Mouse (Mus musculus): Measurements from ENCODE around the gene Dusp18. TPM values are rescaled to one million over a fixed set of nuclear protein-coding genes. Genes with fewer than 3 reads are reported as not detected.
A peak's percentile ranks its signal among the peaks of the same experiment; 100 is the strongest.

The Dusp18 gene
- total RNA-seq, 2 experiments from 2014 or later, result 24.6 to 26.0 TPM

- Histone ChIP-seq H3K27ac (0 out of 2 replicates have a peak overlapping the region, but pooled peaks have one; percentile 19), H3K4me3 (peak overlapping the region; percentile 72)
- no peak for DNase-seq (ENCODE audit: low spot score in 2 of 2)
- no peak for TF ChIP-seq CTCF (conservative IDR thresholded peaks at IDR 0.05)
Measured at GRCm38 (mm10) chr11:3860361-3860760, 34.7 kb upstream of the Dusp18 start.

DNA sequence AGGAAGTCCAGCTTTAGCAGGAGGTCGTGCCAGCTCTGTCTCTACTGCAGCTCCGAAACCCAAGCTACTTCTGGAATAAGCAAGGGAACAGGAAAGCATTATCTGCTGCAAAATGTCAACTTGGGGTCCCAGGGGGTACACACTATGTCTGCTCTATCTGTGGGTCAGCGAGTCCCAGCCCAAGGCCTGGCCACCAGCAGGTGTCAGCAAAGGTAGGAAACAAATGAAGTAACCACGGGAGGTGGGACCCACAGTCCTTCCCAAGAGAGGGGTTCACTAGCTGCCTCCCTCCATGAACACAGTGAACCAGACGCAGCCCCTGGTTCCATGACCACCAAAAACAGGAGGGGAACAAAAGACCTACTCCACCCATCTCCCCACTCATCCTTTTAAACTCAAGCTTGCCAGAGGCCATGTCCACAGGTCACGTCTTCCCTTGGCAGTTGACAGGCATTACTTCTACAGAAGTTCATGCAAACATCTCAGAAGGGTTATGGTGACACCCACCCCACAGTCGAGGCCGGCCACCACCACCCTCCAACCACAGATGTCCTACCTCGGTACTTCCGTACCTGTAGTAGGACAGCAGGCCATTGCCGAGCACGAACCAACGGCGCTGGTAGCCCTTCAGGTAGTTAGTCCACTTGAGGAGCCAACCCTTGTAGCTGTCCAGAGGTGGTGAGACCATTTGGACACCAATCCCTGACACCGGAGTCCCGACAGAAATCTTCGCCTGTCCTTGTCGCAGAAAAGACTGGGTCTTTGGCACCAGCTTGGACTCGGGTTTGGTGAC, 32.2 kb upstream of the Dusp18 start:
- peak; percentile 34 for TF ChIP-seq CTCF (conservative IDR thresholded peaks at IDR 0.05)
- no peak for DNase-seq (ENCODE audit: low spot score in 2 of 2)
- peak overlapping the region; percentile 91 for H3K27ac ChIP-seq
- H3K4me3 ChIP-seq, result peak overlapping the region; percentile 72

- peak; percentile 80 to 84 for DNase-seq (ENCODE audit: low spot score in 2 of 2)
- Histone ChIP-seq H3K4me3 (peak within 1 kb of the TSS; percentile 72), H3K27ac (peak within 1 kb of the TSS; percentile 91)
- peak; percentile 68 for TF ChIP-seq CTCF (conservative IDR thresholded peaks at IDR 0.05)
Measured at GRCm38 (mm10) chr11:3863454-3864112, 31.5 kb upstream of the Dusp18 start, which contains the start of gene Osbp2. TSS of gene Osbp2 (minus strand) at chr11:3863903.

GRCm38 (mm10) chr11:3864343-3864742, 30.7 kb upstream of the Dusp18 start:
- DNase-seq (ENCODE audit: low spot score in 2 of 2), result no peak
- H3K27ac ChIP-seq, result peak overlapping the region; percentile 80; the same call in 1 of the 2 replicates
- TF ChIP-seq CTCF (conservative IDR thresholded peaks at IDR 0.05), result no peak
- H3K4me3 ChIP-seq, result peak overlapping the region; percentile 72

DNA sequence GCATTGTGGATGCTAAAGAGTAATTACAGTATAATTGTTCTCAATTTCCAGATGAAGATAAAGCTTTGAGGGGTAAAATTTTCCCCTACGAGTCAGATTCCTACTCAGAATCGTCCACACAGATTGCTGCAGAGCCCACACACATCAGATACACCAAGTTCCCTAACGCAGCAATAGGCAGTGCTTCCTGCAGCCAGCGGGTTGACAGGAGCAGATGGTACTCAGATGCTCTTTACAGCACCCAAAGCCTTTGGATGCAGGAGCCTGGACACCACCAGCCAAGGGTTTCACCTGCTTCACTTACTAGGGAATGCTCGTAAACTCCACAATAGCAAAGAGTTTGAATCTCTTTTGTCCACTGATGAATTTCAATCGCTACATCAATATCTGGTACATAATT, 18.6 kb upstream of the Dusp18 start:
- H3K4me3 ChIP-seq, result no peak overlapping the region
- peak overlapping the region; percentile 91 for H3K27ac ChIP-seq
- TF ChIP-seq CTCF (conservative IDR thresholded peaks at IDR 0.05), result no peak
- DNase-seq (ENCODE audit: low spot score in 2 of 2), result peak in 1 of 2 experiments; percentile 39

GRCm38 (mm10) chr11:3878660-3879059, 16.4 kb upstream of the Dusp18 start:
- no peak overlapping the region for H3K27ac ChIP-seq
- TF ChIP-seq CTCF (conservative IDR thresholded peaks at IDR 0.05), result no peak
- DNase-seq (ENCODE audit: low spot score in 2 of 2), result no peak

GRCm38 (mm10) chr11:3879836-3880235, 15.2 kb upstream of the Dusp18 start:
- peak; percentile 69 to 83 for DNase-seq (ENCODE audit: low spot score in 2 of 2)
- TF ChIP-seq CTCF (conservative IDR thresholded peaks at IDR 0.05), result peak; percentile 95
- Histone ChIP-seq H3K4me3 (no peak overlapping the region), H3K27ac (no peak overlapping the region)

More at GRCm38 (mm10) chr11:3878660-3879059, 16.4 kb upstream of the Dusp18 start:
- H3K4me3 ChIP-seq, result no peak overlapping the region

- DNase-seq (ENCODE audit: low spot score in 2 of 2), result no peak
- Histone ChIP-seq H3K4me3 (no peak overlapping the region), H3K27ac (no peak overlapping the region)
- TF ChIP-seq CTCF (conservative IDR thresholded peaks at IDR 0.05), result no peak
Measured at GRCm38 (mm10) chr11:3883711-3884110, 11.3 kb upstream of the Dusp18 start.

DNA sequence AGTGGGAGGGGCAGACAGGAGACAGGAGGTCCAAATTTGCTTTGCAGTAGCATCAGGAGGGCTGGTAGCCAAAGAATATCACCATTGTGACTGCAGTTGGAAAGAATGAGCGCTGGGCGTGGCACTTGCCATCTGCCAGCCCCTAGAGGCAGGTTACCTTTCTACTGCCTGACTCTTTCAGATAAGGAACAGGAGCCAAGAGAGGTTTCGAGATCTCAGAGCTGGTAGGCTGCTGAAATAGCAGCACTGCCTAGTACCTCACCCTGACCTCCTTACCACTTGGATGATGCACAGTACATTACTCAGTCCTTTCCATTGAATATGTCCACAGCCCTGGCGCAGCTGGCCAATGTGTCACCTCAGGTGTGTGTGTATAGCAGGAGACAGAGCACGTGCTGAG, 7.7 kb upstream of the Dusp18 start:
- TF ChIP-seq CTCF (conservative IDR thresholded peaks at IDR 0.05), result no peak
- no peak overlapping the region for H3K27ac ChIP-seq
- H3K4me3 ChIP-seq, result no peak overlapping the region
- DNase-seq (ENCODE audit: low spot score in 2 of 2), result no peak

- no peak for TF ChIP-seq CTCF (conservative IDR thresholded peaks at IDR 0.05)
Measured at GRCm38 (mm10) chr11:3893970-3894369, 1.1 kb upstream of the Dusp18 start.

DNA sequence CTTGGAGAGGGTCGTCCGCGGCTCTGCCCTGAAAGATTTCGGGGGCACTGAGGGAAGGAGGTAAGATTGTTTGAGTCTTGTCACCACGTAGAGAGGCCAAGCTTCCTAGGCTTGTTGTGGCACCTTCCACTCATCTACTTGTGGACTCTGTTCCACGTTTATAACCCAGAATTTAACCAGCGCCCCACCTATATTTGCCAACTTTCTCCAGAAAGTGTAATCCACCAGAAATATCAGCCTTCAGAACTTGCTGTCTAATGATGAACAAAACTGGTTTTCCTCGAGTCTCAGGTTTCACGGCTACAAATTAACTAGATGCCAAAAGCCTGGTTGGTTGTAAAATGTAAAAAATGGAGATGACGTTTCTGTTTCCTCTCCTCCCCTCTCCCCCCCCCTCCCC, 418 bp downstream of the Dusp18 start:
- DNase-seq (ENCODE audit: low spot score in 2 of 2), result no peak
- TF ChIP-seq CTCF (conservative IDR thresholded peaks at IDR 0.05), result no peak
- peak overlapping the region; percentile 60 for H3K4me3 ChIP-seq
- peak overlapping the region; percentile 94 for H3K27ac ChIP-seq

More at GRCm38 (mm10) chr11:3893970-3894369, 1.1 kb upstream of the Dusp18 start:
- H3K4me3 ChIP-seq, result peak overlapping the region; percentile 60; the same call in 1 of the 2 replicates
- DNase-seq (ENCODE audit: low spot score in 2 of 2), result no peak
- peak overlapping the region; percentile 94 for H3K27ac ChIP-seq

GRCm38 (mm10) chr11:3895933-3896332, 893 bp downstream of the Dusp18 start:
- TF ChIP-seq CTCF (conservative IDR thresholded peaks at IDR 0.05), result no peak
- DNase-seq (ENCODE audit: low spot score in 2 of 2), result no peak
- peak overlapping the region; percentile 60 for H3K4me3 ChIP-seq

GRCm38 (mm10) chr11:3900296-3900695, 5.3 kb downstream of the Dusp18 start:
- DNase-seq (ENCODE audit: low spot score in 2 of 2), result no peak
- TF ChIP-seq CTCF (conservative IDR thresholded peaks at IDR 0.05), result no peak
- H3K4me3 ChIP-seq, result peak overlapping the region; percentile 17; the same call in 1 of the 2 replicates
- H3K27ac ChIP-seq, result peak overlapping the region; percentile 32; the same call in 1 of the 2 replicates

More at GRCm38 (mm10) chr11:3895933-3896332, 893 bp downstream of the Dusp18 start:
- H3K27ac ChIP-seq, result peak overlapping the region; percentile 94; the same call in 1 of the 2 replicates

Measured in layer of hippocampus, adult 2 months (tissue).